Mouse (Mus musculus) stomach, postnatal 0 days (tissue): Measurements from ENCODE around the gene Shkbp1.

Source experiments
- CTCF ChIP-seq: IDR thresholded peaks from 2 replicates; pipeline ENCODE4 v1.5.1; 2016; ENCODE audit warnings: antibody characterized with exemption, low read depth, mild to moderate bottlenecking, moderate library complexity
- EP300 ChIP-seq: optimal IDR thresholded peaks from 2 replicates; pipeline ENCODE3; 2016; ENCODE audit warnings: antibody characterized with exemption

- TF ChIP-seq CTCF (no peak), EP300 (no peak)
These were observed 429 bp upstream of the Shkbp1 start for GRCm38 (mm10) chr7:27356248-27356647.
